Mouse (Mus musculus) neural tube, embryonic 12.5 days (tissue): Measurements from ENCODE around the gene Galnt13. TPM values are rescaled to one million over a fixed set of nuclear protein-coding genes. Genes with fewer than 3 reads are reported as not detected.

Source experiments
- ATAC-seq: fragments of 200-750 bp; cut with Nextera tagmentation; 2 replicates; pipeline ENCODE4 v1.8.0; 2017; ENCODE audit warnings: low read depth, mild to moderate bottlenecking, moderate TSS enrichment, moderate library complexity; ENCODE audit not compliant: low FRiP score
- H3K27ac ChIP-seq: fragments of 300-500 bp; sonication (generic); 2 replicates; pipeline ENCODE4 v1.5.1; 2016
- H3K27me3 ChIP-seq: fragments of 300-500 bp; sonication (generic); replicated peaks from 2 replicates; pipeline ENCODE4 v1.6.1; 2016; ENCODE audit warnings: mild to moderate bottlenecking
- H3K36me3 ChIP-seq: fragments of 300-500 bp; sonication (generic); 2 replicates; pipeline ENCODE4 v1.6.1; 2016; ENCODE audit warnings: mild to moderate bottlenecking
- H3K4me1 ChIP-seq: fragments of 300-500 bp; sonication (generic); 2 replicates; pipeline ENCODE4 v1.6.1; 2016
- H3K4me2 ChIP-seq: fragments of 300-500 bp; sonication (generic); replicated peaks from 2 replicates; pipeline ENCODE4 v1.6.1; 2016; ENCODE audit warnings: mild to moderate bottlenecking
- H3K4me3 ChIP-seq: fragments of 300-500 bp; sonication (generic); 2 replicates; pipeline ENCODE4 v1.5.1; 2016
- H3K9ac ChIP-seq: fragments of 300-500 bp; sonication (generic); 2 replicates; pipeline ENCODE4 v1.6.1; 2016; ENCODE audit warnings: mild to moderate bottlenecking
- H3K9me3 ChIP-seq: fragments of 300-500 bp; sonication (generic); 2 replicates; pipeline ENCODE4 v1.6.1; 2016; ENCODE audit warnings: mild to moderate bottlenecking
- WGBS: fragments of 180-500 bp; shearing (Covaris S2); methylation state at CpG from one replicate; pipeline ENCODE4 v1.1.7; 2016; 5-methylcytosine and 5-hydroxymethylcytosine counted together
- polyA plus RNA-seq: library from polyadenylated mRNA; unstranded; fragments of >200 nt; fragmentation: Nextera tagmentation; extraction: Ambion mirVana; gene quantifications from 2 replicates; pipeline ENCODE4 v1.2.1, GENCODE M21; 2016

The Galnt13 gene
- polyA plus RNA-seq, 1 experiment from 2014 or later: 8.5 TPM

DNA sequence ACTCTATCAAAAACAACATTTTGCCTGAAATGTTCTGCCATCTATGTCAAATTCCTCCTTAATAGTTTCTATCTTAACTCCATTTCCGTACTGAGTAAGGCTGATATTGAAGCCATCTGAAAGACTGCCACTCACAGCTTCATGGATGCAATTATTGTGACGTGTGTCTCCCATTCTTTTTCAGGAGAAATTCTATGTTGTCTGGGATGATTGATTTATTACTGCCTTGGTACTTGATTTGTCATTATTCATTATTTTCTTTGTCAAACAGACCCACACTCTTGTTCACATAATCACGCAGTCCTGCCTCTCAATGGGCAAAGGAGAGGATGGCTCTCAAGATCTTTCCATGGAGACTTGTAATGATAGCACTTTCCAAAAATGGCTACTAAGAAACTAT lies 671.7 kb downstream of the Galnt13 start:
- H3K36me3 ChIP-seq: no peaks in the 10 kb centered on the region
- H3K27ac ChIP-seq: no peak overlapping the region
- H3K9me3 ChIP-seq: no peaks in the 10 kb centered on the region
- no peaks in the 10 kb centered on the region for H3K27me3 ChIP-seq
- no peak overlapping the region for H3K9ac ChIP-seq
- no peak overlapping the region for H3K4me3 ChIP-seq
- WGBS: 81% methylated on average over 3 of the region's 3 CpGs
- no peak overlapping the region for H3K4me2 ChIP-seq
- ATAC-seq: no peak
- H3K4me1 ChIP-seq: no peaks in the 10 kb centered on the region

GRCm38 (mm10) chr2:55153089-55153488 lies 717.0 kb downstream of the Galnt13 start:
- Histone ChIP-seq H3K4me1 (no peaks in the 10 kb centered on the region), H3K9ac (no peak overlapping the region), H3K4me3 (no peak overlapping the region), H3K4me2 (no peak overlapping the region), H3K36me3 (no peaks in the 10 kb centered on the region), H3K27ac (no peak overlapping the region), H3K9me3 (no peaks in the 10 kb centered on the region), H3K27me3 (no peaks in the 10 kb centered on the region)
- no peak for ATAC-seq

- no peaks in the 10 kb centered on the region for H3K9me3 ChIP-seq
- no peak for ATAC-seq
- WGBS: 83% methylated on average over 3 of the region's 3 CpGs
- no peaks in the 10 kb centered on the region for H3K36me3 ChIP-seq
- no peak overlapping the region for H3K27ac ChIP-seq
- H3K9ac ChIP-seq: no peak overlapping the region
- H3K27me3 ChIP-seq: no peaks in the 10 kb centered on the region
- H3K4me1 ChIP-seq: no peaks in the 10 kb centered on the region
- no peak overlapping the region for H3K4me3 ChIP-seq
- no peak overlapping the region for H3K4me2 ChIP-seq
Measured at GRCm38 (mm10) chr2:55164781-55165180, 728.7 kb downstream of the Galnt13 start.
